Mouse (Mus musculus) heart, postnatal 0 days (tissue): ENCODE data around the gene Pcnx3. TPM values are rescaled to one million over a fixed set of nuclear protein-coding genes. Genes with fewer than 3 reads are reported as not detected.

ENCODE experiments used
- ATAC-seq: fragments of 200-750 bp; cut with Nextera tagmentation; 2 replicates; pipeline ENCODE4 v1.8.0; 2017; ENCODE audit warnings: low read depth, moderate number of reproducible peaks, moderate library complexity; ENCODE audit not compliant: insufficient read depth
- DNase-seq: peaks from one replicate; pipeline ENCODE4 v3.0.0-alpha.2; 2016; ENCODE audit warnings: low spot score
- H3K27ac ChIP-seq: fragments of 300-500 bp; sonication (generic); 2 replicates; pipeline ENCODE4 v1.5.1; 2014; ENCODE audit warnings: low read depth, mild to moderate bottlenecking
- H3K27me3 ChIP-seq: fragments of 300-500 bp; sonication (generic); 2 replicates; pipeline ENCODE4 v1.6.1; 2014; ENCODE audit warnings: low read length, mixed read lengths; ENCODE audit not compliant: control insufficient read depth, insufficient read depth
- H3K36me3 ChIP-seq: fragments of 300-500 bp; sonication (generic); replicated peaks from 2 replicates; pipeline ENCODE4 v1.6.1; 2014; ENCODE audit warnings: low read length, mixed read lengths; ENCODE audit not compliant: control insufficient read depth, insufficient read depth
- H3K4me1 ChIP-seq: fragments of 300-500 bp; sonication (generic); 2 replicates; pipeline ENCODE4 v1.6.1; 2014; ENCODE audit warnings: antibody characterized with exemption; ENCODE audit not compliant: control insufficient read depth, insufficient read depth
- H3K4me2 ChIP-seq: fragments of 300-500 bp; sonication (generic); 2 replicates; pipeline ENCODE4 v1.6.1; 2014; ENCODE audit warnings: low read depth, mild to moderate bottlenecking, low read length, moderate library complexity
- H3K4me3 ChIP-seq: fragments of 300-500 bp; sonication (generic); 2 replicates; pipeline ENCODE4 v1.5.1; 2014; ENCODE audit warnings: low read depth, low read length
- H3K9ac ChIP-seq: fragments of 300-500 bp; sonication (generic); replicated peaks from 2 replicates; pipeline ENCODE4 v1.6.1; 2014; ENCODE audit warnings: low read depth, low read length, mixed read lengths
- H3K9me3 ChIP-seq: fragments of 300-500 bp; sonication (generic); replicated peaks from 2 replicates; pipeline ENCODE4 v1.6.1; 2016; ENCODE audit warnings: low read length; ENCODE audit not compliant: control insufficient read depth
- CTCF ChIP-seq: IDR thresholded peaks from 2 replicates; pipeline ENCODE4 v1.5.1; 2016; ENCODE audit warnings: antibody characterized with exemption, control low read depth, low read depth
- EP300 ChIP-seq: IDR thresholded peaks from 2 replicates; pipeline ENCODE4 v1.6.1; 2016; ENCODE audit warnings: antibody characterized with exemption, low read depth
- WGBS: fragments of 180-500 bp; shearing (Covaris S2); extraction: QIAGEN DNeasy Blood & Tissue Kit; methylation state at CpG from one replicate; pipeline ENCODE4 v1.1.7; 2014; 5-methylcytosine and 5-hydroxymethylcytosine counted together
- polyA plus RNA-seq: library from polyadenylated mRNA; unstranded; fragments of >200 nt; fragmentation: Nextera tagmentation; extraction: Ambion mirVana; gene quantifications from 2 replicates; pipeline ENCODE4 v1.2.1, GENCODE M21; 2015
- total RNA-seq: library from RNA; depleted of rRNA; stranded (reverse); fragments of >200 nt; gene quantifications from 2 replicates; pipeline ENCODE4 v1.2.3, GENCODE M21; 2014; ENCODE audit warnings: low replicate concordance

Gene Pcnx3
- total and polyA plus RNA-seq, 2 experiments from 2014 or later, result 6.7 to 35.9 TPM

GRCm38 (mm10) chr19:5685861-5686260, 2.8 kb downstream of the Pcnx3 start:
- Histone ChIP-seq H3K4me2 (no peak overlapping the region), H3K36me3 (peaks cover 60% of the 10 kb centered on the region), H3K27ac (no peak overlapping the region), H3K27me3 (no peaks in the 10 kb centered on the region), H3K4me3 (no peak overlapping the region), H3K9me3 (no peaks in the 10 kb centered on the region), H3K9ac (no peak overlapping the region), H3K4me1 (peaks cover 4% of the 10 kb centered on the region; the same call in 1 of the 2 replicates)
- DNase-seq (no peak), ATAC-seq (no peak)
- no peak for TF ChIP-seq EP300
- no peak for TF ChIP-seq CTCF
- 91% methylated on average over 11 of the region's 11 CpGs for WGBS

- no peak for ATAC-seq
- H3K4me2 ChIP-seq, result no peak overlapping the region
- H3K9me3 ChIP-seq, result no peaks in the 10 kb centered on the region
- WGBS, result 91% methylated on average over 19 of the region's 19 CpGs
- no peaks in the 10 kb centered on the region for H3K27me3 ChIP-seq
- H3K4me3 ChIP-seq, result no peak overlapping the region
- H3K36me3 ChIP-seq, result peaks cover 63% of the 10 kb centered on the region
- peaks cover 4% of the 10 kb centered on the region; the same call in 1 of the 2 replicates for H3K4me1 ChIP-seq
- no peak overlapping the region for H3K27ac ChIP-seq
- H3K9ac ChIP-seq, result no peak overlapping the region
- TF ChIP-seq CTCF, result no peak
- no peak for TF ChIP-seq EP300
- no peak for DNase-seq
Observed at GRCm38 (mm10) chr19:5685431-5685830, 3.3 kb downstream of the Pcnx3 start.

GRCm38 (mm10) chr19:5684985-5685384, 3.7 kb downstream of the Pcnx3 start:
- Histone ChIP-seq H3K36me3 (peaks cover 67% of the 10 kb centered on the region), H3K4me3 (no peak overlapping the region), H3K9ac (no peak overlapping the region), H3K4me2 (no peak overlapping the region), H3K4me1 (peaks cover 4% of the 10 kb centered on the region; the same call in 1 of the 2 replicates), H3K9me3 (no peaks in the 10 kb centered on the region), H3K27ac (no peak overlapping the region), H3K27me3 (no peaks in the 10 kb centered on the region)
- TF ChIP-seq CTCF (no peak), EP300 (no peak)
- WGBS, result 85% methylated on average over 13 of the region's 13 CpGs
- DNase-seq (no peak), ATAC-seq (no peak)

- no peak for ATAC-seq
Observed at GRCm38 (mm10) chr19:5684236-5684635, 4.5 kb downstream of the Pcnx3 start.

GRCm38 (mm10) chr19:5680432-5680831, 8.3 kb downstream of the Pcnx3 start:
- DNase-seq, result no peak
- Histone ChIP-seq H3K4me2 (no peak overlapping the region), H3K27ac (no peak overlapping the region), H3K4me1 (no peaks in the 10 kb centered on the region), H3K27me3 (no peaks in the 10 kb centered on the region), H3K4me3 (no peak overlapping the region), H3K36me3 (peaks cover 94% of the 10 kb centered on the region), H3K9ac (no peak overlapping the region), H3K9me3 (no peaks in the 10 kb centered on the region)
- no peak for ATAC-seq
- WGBS, result 76% methylated on average over 4 of the region's 4 CpGs
- TF ChIP-seq EP300 (no peak), CTCF (no peak)

More at GRCm38 (mm10) chr19:5684236-5684635, 4.5 kb downstream of the Pcnx3 start:
- H3K4me2 ChIP-seq, result no peak overlapping the region
- TF ChIP-seq EP300 (no peak), CTCF (no peak)
- peaks cover 75% of the 10 kb centered on the region for H3K36me3 ChIP-seq
- DNase-seq, result no peak
- H3K9ac ChIP-seq, result no peak overlapping the region
- no peak overlapping the region for H3K27ac ChIP-seq
- no peaks in the 10 kb centered on the region for H3K27me3 ChIP-seq
- 90% methylated on average over 12 of the region's 12 CpGs for WGBS
- peaks cover 4% of the 10 kb centered on the region; the same call in 1 of the 2 replicates for H3K4me1 ChIP-seq
- H3K4me3 ChIP-seq, result no peak overlapping the region
- no peaks in the 10 kb centered on the region for H3K9me3 ChIP-seq

GRCm38 (mm10) chr19:5668372-5668771, 20.3 kb downstream of the Pcnx3 start:
- ATAC-seq (no peak), DNase-seq (no peak)
- Histone ChIP-seq H3K9ac (no peak overlapping the region), H3K27me3 (no peaks in the 10 kb centered on the region), H3K4me2 (no peak overlapping the region), H3K27ac (no peak overlapping the region), H3K4me1 (peaks cover 5% of the 10 kb centered on the region; the same call in 1 of the 2 replicates), H3K36me3 (peaks cover 73% of the 10 kb centered on the region), H3K4me3 (no peak overlapping the region), H3K9me3 (no peaks in the 10 kb centered on the region)
- 87% methylated on average over 4 of the region's 4 CpGs for WGBS
- TF ChIP-seq EP300 (no peak), CTCF (no peak)
